Mouse (Mus musculus): Measurements from ENCODE around the gene Myh15. TPM values are rescaled to one million over a fixed set of nuclear protein-coding genes. Genes with fewer than 3 reads are reported as not detected.

The Myh15 gene
- total RNA-seq (2021), result not detected

DNA sequence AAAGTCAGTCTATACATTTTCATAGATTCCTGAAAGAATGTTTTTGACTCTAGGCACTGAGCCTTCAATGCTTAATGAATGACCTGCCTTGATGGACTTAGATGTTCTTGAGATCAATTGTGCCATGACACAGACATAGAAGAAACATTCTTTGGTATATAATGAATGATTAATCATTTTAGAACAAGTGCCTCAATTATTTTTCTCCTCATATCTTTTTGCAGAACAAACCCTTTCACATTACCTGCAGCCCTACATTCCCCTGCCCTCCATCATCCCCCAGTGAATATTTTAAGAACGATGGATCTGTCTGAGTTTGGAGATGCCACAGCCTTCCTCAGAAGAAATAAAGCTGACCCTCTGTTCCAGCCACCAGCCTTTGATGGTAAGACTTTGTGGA is at the start of gene Myh15:
Gene Myh15 (plus strand): TSS at position 301 of the 400 bp plus-strand sequence.
- DNase-seq (ENCODE audit: low spot score), result no peak
- intact Hi-C loops (cut with DNase I), result no loop called here

- intact Hi-C loops (cut with DNase I), result loop anchor here (10.0 kb wide), 1 partner anchor 308 kb away; no protein-coding TSS in a partner anchor
- DNase-seq (ENCODE audit: low spot score), result no peak
Observed at GRCm38 (mm10) chr16:49016620-49017332, 40.5 kb upstream of the Myh15 start.

DNA sequence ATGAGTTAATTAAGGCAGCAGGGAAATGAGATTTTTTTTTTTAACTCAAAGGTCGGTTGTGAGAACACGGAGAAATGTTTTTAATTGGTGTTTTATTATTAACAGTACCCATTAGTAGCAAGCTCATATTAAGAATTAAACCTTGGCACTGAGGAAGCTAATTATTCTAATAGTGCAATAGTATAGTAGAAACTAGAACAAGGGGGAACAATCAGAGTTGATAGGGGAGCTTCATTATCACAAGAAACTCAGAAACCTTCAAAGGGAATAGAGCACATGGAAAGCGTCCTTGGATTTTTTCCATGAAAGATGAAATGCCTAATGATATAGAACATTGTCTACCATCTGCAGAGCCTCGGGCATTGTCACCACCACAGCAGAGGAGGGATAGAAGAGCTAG is 21.4 kb upstream of the Myh15 start:
- DNase-seq (ENCODE audit: low spot score), result no peak
- intact Hi-C loops (cut with DNase I), result no loop called here

GRCm38 (mm10) chr16:49037771-49038170 is 19.5 kb upstream of the Myh15 start:
- intact Hi-C loops (cut with DNase I), result no loop called here
- no peak for DNase-seq (ENCODE audit: low spot score)

GRCm38 (mm10) chr16:49040554-49041221 is 16.6 kb upstream of the Myh15 start:
- DNase-seq (ENCODE audit: low spot score), result no peak
- intact Hi-C loops (cut with DNase I), result no loop called here

- intact Hi-C loops (cut with DNase I), result no loop called here
- no peak for DNase-seq (ENCODE audit: low spot score)
Observed at GRCm38 (mm10) chr16:49049214-49049613, 8.1 kb upstream of the Myh15 start.

GRCm38 (mm10) chr16:49069256-49069963 is 12.1 kb downstream of the Myh15 start:
- intact Hi-C loops (cut with DNase I), result no loop called here
- DNase-seq (ENCODE audit: low spot score), result no peak

GRCm38 (mm10) chr16:49071316-49071715 is 14.0 kb downstream of the Myh15 start:
- intact Hi-C loops (cut with DNase I), result no loop called here
- no peak for DNase-seq (ENCODE audit: low spot score)

- intact Hi-C loops (cut with DNase I), result no loop called here
Observed at GRCm38 (mm10) chr16:49128015-49128414, 70.7 kb downstream of the Myh15 start.

GRCm38 (mm10) chr16:49156193-49156592 is 98.9 kb downstream of the Myh15 start:
- no peak for DNase-seq (ENCODE audit: low spot score)
- intact Hi-C loops (cut with DNase I), result no loop called here

More at GRCm38 (mm10) chr16:49128015-49128414, 70.7 kb downstream of the Myh15 start:
- DNase-seq (ENCODE audit: low spot score), result no peak

GRCm38 (mm10) chr16:49164349-49165137 is 107.3 kb downstream of the Myh15 start:
- no peak for DNase-seq (ENCODE audit: low spot score)
- intact Hi-C loops (cut with DNase I), result loop anchor here (5.0 kb wide), 1 partner anchor 158 kb away; no protein-coding TSS in a partner anchor

DNA sequence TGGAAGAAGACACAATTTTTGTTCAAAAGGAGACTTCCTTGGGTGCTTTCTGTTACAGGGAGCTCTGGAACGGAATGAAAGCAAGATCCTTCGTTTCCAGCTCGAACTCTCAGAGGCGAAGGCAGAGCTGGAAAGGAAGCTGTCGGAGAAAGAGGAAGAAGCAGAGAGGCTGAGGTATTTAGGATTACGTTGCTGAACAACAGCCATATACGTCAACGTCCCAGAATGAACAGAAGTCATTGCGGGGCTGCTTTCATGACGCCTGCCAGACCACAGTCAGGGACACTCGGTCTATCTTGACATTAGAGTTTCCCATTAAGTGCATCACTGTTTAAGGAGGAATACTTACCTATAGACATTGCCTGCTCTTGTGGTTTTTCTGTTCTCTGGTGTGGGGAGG is 108.4 kb downstream of the Myh15 start:
- intact Hi-C loops (cut with DNase I), result no loop called here
- no peak for DNase-seq (ENCODE audit: low spot score)

- DNase-seq (ENCODE audit: low spot score), result no peak
- intact Hi-C loops (cut with DNase I), result no loop called here
Observed at GRCm38 (mm10) chr16:49167325-49167724, 110.0 kb downstream of the Myh15 start.

DNA sequence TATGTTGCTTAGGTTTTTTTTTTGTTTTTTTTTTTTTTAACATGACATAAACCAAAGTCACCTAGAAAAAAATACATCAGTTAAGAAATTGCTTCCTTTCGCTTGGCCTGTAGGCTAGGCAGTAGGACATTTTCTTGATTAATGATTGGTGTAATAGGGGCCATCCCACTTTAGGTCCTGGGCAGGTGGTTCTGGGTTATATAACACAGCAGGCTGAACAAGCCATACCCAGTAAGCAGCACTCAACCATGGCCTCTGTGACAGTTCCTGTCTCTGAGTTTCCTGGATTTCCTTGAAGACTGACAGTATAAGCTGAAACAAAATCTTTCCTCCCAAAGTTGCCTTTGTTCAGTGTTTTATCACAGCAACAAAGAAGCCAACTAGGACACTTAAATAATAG is 117.8 kb downstream of the Myh15 start:
- intact Hi-C loops (cut with DNase I), result no loop called here

DNA sequence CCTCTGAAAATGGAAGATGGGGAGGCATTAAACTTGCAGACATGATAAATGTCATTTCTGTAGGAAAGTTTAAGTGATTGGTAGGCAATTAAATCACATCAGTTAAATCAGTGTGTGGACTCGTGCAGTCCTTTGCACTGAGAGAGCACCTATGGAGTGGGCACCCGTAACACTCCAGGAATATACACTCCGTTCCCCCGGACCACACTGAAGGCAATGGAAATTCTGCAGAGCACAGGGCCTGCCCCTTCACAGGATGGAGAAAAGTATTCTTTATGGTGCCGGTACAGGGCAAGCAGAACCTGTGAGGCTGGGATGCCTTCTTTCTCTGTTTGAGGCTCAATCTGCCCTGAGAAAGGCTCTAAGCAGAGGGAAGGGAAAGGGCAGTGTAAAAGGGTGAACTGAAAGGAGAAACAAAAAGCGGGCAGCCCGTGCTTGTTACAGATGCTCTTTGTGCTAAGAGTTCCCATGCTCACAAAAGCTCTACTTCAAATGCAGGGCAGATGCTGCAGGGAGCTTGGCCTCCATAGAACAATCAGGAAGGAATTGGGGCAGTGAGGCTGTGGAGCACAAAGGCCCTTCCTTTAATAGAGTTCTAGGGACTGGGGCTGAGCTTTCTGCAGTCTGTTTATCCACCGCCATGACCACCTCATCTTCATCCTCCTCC is 118.6 kb downstream of the Myh15 start:
- intact Hi-C loops (cut with DNase I), result no loop called here
- DNase-seq (ENCODE audit: low spot score), result no peak

More for the DNA sequence above, 117.8 kb downstream of the Myh15 start:
- DNase-seq (ENCODE audit: low spot score), result no peak

- no peak for DNase-seq (ENCODE audit: low spot score)
- intact Hi-C loops (cut with DNase I), result no loop called here
Observed at GRCm38 (mm10) chr16:49193521-49193920, 136.2 kb downstream of the Myh15 start.

- intact Hi-C loops (cut with DNase I), result no loop called here
- no peak for DNase-seq (ENCODE audit: low spot score)
Observed at GRCm38 (mm10) chr16:49193986-49194385, 136.7 kb downstream of the Myh15 start.

DNA sequence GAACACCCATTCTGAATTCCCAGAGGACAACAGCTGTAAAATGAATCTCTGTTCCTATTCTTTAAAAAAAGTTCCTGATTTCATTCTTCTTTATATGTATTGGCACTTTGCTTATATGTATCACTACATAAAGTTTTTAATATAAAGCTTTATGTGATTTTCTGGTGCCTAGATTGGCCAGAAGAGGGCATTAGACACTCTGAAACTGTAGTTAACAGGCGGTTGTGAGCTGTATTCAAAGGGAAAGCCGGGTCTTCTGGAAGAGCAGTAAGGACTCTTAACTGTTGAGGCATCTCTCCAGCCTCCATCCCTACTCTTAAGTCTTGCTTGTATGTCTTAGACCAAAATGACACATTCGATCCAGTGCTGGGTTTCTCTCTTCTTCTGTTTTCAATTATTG is 139.0 kb downstream of the Myh15 start:
- intact Hi-C loops (cut with DNase I), result no loop called here
- no peak for DNase-seq (ENCODE audit: low spot score)

DNA sequence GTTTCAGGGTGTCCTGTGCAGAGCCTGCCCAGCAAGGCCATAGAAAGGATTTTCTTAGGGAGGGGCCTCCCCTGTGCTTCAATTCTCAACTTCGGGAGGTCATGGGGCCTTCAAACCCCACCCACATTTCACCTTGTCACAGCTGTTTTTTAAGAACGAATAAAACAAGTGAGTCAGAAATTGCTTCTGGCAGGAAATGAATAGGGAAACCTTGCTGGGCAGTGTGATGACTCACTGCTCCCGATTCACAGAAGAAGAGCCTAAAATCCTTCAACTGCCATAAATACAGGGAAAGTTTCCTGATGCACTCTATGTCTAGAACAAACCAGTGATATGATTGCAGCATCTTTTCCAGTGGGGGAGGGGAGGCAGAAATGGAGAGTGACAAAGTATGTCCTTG is 140.7 kb downstream of the Myh15 start:
- intact Hi-C loops (cut with DNase I), result no loop called here
- DNase-seq (ENCODE audit: low spot score), result no peak

GRCm38 (mm10) chr16:49223733-49224132 is 166.4 kb downstream of the Myh15 start:
- intact Hi-C loops (cut with DNase I), result no loop called here
- DNase-seq (ENCODE audit: low spot score), result no peak
